Mouse (Mus musculus) kidney, embryonic 16.5 days (tissue): Measurements from ENCODE around the gene Olfr70. TPM values are rescaled to one million over a fixed set of nuclear protein-coding genes. Genes with fewer than 3 reads are reported as not detected.

Experiments used
- ATAC-seq: fragments of 200-750 bp; cut with Nextera tagmentation; 2 replicates; pipeline ENCODE4 v1.8.0; 2017; ENCODE audit warnings: moderate TSS enrichment; ENCODE audit not compliant: low FRiP score, low TSS enrichment
- H3K27ac ChIP-seq: fragments of 300-500 bp; sonication (generic); 2 replicates; pipeline ENCODE4 v1.5.1; 2014; ENCODE audit warnings: low read length
- H3K27me3 ChIP-seq: fragments of 300-500 bp; sonication (generic); 2 replicates; pipeline ENCODE4 v1.6.1; 2014; ENCODE audit warnings: low read length, control low read depth, mixed read lengths; ENCODE audit not compliant: insufficient read depth
- H3K36me3 ChIP-seq: fragments of 300-500 bp; sonication (generic); 2 replicates; pipeline ENCODE4 v1.6.1; 2014; ENCODE audit warnings: low read length, control low read depth, mixed read lengths; ENCODE audit not compliant: insufficient read depth
- H3K4me1 ChIP-seq: fragments of 300-500 bp; sonication (generic); 2 replicates; pipeline ENCODE4 v1.6.1; 2014; ENCODE audit warnings: low read length, control low read depth, mixed read lengths; ENCODE audit not compliant: insufficient read depth
- H3K4me2 ChIP-seq: fragments of 300-500 bp; sonication (generic); replicated peaks from 2 replicates; pipeline ENCODE4 v1.6.1; 2014; ENCODE audit warnings: low read depth, low read length
- H3K4me3 ChIP-seq: fragments of 300-500 bp; sonication (generic); 2 replicates; pipeline ENCODE4 v1.5.1; 2014; ENCODE audit warnings: mild to moderate bottlenecking, low read length
- H3K9ac ChIP-seq: fragments of 300-500 bp; sonication (generic); replicated peaks from 2 replicates; pipeline ENCODE4 v1.6.1; 2014; ENCODE audit warnings: low read length
- H3K9me3 ChIP-seq: fragments of 300-500 bp; sonication (generic); 2 replicates; pipeline ENCODE4 v1.6.1; 2016; ENCODE audit warnings: low read length, control low read depth
- WGBS: fragments of 180-500 bp; shearing (Covaris S2); extraction: QIAGEN DNeasy Blood & Tissue Kit; methylation state at CpG from one replicate; pipeline ENCODE4 v1.1.7; 2014; 5-methylcytosine and 5-hydroxymethylcytosine counted together
- polyA plus RNA-seq: library from polyadenylated mRNA; unstranded; fragments of >200 nt; fragmentation: Nextera tagmentation; extraction: Ambion mirVana; gene quantifications from 2 replicates; pipeline ENCODE4 v1.2.1, GENCODE M21; 2015

Gene Olfr70
- polyA plus RNA-seq, 1 experiment from 2014 or later = not detected

DNA sequence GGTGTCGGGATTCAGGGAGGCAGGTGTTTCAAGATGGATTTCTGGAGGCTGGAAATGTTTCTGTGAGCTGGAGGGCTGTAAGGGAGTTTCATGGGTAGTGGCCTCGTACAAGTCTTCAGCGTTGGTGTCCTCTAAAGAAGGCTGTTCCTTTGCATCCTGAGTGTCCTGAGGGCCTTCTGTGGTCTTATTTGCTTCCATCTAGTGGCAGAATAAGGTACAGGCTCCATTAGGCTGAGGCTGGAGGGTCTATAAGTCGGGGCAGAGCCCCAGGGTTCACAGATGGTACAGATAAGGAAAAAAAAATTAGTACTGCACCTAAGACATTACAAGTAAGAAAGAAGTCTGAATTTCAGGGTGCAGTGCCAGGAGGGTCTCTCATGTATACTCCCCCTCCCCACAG, 34.2 kb downstream of the Olfr70 start:
- Histone ChIP-seq H3K4me2 (no peak overlapping the region), H3K27ac (no peak overlapping the region), H3K9me3 (no peaks in the 10 kb centered on the region), H3K4me3 (no peak overlapping the region), H3K36me3 (no peaks in the 10 kb centered on the region), H3K9ac (no peak overlapping the region), H3K4me1 (peaks cover 11% of the 10 kb centered on the region; the same call in 1 of the 2 replicates), H3K27me3 (peaks cover 38% of the 10 kb centered on the region)
- 16% methylated on average over 4 of the region's 4 CpGs for WGBS
- no peak for ATAC-seq

GRCm38 (mm10) chr4:43657146-43657545, 43.5 kb downstream of the Olfr70 start:
- Histone ChIP-seq H3K27me3 (peaks cover 12% of the 10 kb centered on the region), H3K9me3 (no peaks in the 10 kb centered on the region), H3K4me1 (peaks cover 17% of the 10 kb centered on the region), H3K9ac (no peak overlapping the region), H3K27ac (no peak overlapping the region), H3K36me3 (no peaks in the 10 kb centered on the region), H3K4me2 (peak overlapping the region; percentile 43), H3K4me3 (peak overlapping the region; percentile 81)
- WGBS = 57% methylated on average over 4 of the region's 4 CpGs
- no peak for ATAC-seq

DNA sequence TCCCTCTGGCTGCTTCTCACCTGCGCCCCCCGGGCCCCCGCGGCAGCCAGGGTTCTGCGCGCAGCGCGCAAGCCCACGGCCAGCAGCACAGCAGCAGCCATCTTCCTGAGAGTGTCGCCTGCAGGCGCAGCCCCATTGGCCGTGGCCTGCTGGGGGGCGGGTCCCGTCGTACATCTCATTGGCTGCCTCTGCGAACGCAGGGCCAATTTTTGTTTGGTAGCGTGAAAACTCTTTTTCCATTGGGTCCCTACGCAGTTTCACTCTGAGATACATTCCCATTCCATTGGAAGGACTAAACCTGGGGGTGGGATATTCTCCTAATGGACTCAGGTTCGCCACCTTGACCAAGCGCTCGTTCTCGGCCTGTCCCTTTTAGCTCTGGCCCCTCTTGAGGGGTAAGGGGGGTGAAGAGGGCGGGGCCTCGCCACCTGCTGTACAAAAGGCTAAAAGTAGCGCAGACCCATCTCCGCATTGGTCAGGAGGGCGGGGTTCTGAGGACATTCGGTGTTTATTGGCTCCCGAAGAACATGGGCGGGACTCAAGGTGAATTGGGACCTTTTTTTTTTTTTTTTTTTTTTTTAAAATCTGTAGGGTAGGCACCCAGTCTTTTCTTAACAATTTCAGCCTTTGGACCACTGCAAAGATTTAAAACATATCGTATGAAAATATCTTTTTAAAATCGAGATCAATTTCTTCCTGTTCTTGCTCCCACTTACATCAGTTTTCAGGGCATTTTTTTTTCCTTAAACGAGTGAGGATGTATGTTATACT, 44.1 kb downstream of the Olfr70 start, which contains the start of gene Hint2:
TSS of gene Hint2 (minus strand) at position 128 of the 771 bp plus-strand sequence.
- peak within 1 kb of the TSS; percentile 94 for H3K27ac ChIP-seq
- no peaks in the 10 kb centered on the region for H3K9me3 ChIP-seq
- peak within 1 kb of the TSS; percentile 69 for H3K4me2 ChIP-seq
- H3K27me3 ChIP-seq = 0 out of 2 replicates have a peak, but pooled peaks cover 7% of the 10 kb centered on the region
- H3K36me3 ChIP-seq = no peaks in the 10 kb centered on the region
- peak within 1 kb of the TSS; percentile 81 for H3K4me3 ChIP-seq
- WGBS = under 1% methylated on average over 34 of the region's 34 CpGs
- H3K9ac ChIP-seq = peak within 1 kb of the TSS; percentile 92
- peaks cover 17% of the 10 kb centered on the region for H3K4me1 ChIP-seq
- ATAC-seq = peak; percentile 96

- ATAC-seq = peak; percentile 40; the same call in 1 of the 2 replicates
- Histone ChIP-seq H3K4me1 (peaks cover 17% of the 10 kb centered on the region), H3K4me3 (peak overlapping the region; percentile 81), H3K9me3 (no peaks in the 10 kb centered on the region), H3K9ac (peak overlapping the region; percentile 92), H3K27ac (peak overlapping the region; percentile 94), H3K36me3 (no peaks in the 10 kb centered on the region), H3K4me2 (peak overlapping the region; percentile 69), H3K27me3 (0 out of 2 replicates have a peak, but pooled peaks cover 6% of the 10 kb centered on the region)
- WGBS = 5% methylated on average over 34 of the region's 34 CpGs
Measured at GRCm38 (mm10) chr4:43655656-43656338, 44.8 kb downstream of the Olfr70 start.

- Histone ChIP-seq H3K9ac (no peak within 1 kb of the TSS), H3K27ac (no peak within 1 kb of the TSS), H3K9me3 (peaks cover 8% of the 10 kb centered on the region), H3K27me3 (no peaks in the 10 kb centered on the region), H3K4me2 (peak within 1 kb of the TSS; percentile 47), H3K36me3 (peaks cover 12% of the 10 kb centered on the region; the same call in 1 of the 2 replicates), H3K4me1 (peaks cover 17% of the 10 kb centered on the region), H3K4me3 (peak within 1 kb of the TSS; percentile 26)
- WGBS = 20% methylated on average over 24 of the region's 24 CpGs
- no peak for ATAC-seq
Measured at GRCm38 (mm10) chr4:43653161-43654015, 47.2 kb downstream of the Olfr70 start, which contains the start of gene Spag8. Gene Spag8, minus strand, starts transcription at chr4:43653594.

DNA sequence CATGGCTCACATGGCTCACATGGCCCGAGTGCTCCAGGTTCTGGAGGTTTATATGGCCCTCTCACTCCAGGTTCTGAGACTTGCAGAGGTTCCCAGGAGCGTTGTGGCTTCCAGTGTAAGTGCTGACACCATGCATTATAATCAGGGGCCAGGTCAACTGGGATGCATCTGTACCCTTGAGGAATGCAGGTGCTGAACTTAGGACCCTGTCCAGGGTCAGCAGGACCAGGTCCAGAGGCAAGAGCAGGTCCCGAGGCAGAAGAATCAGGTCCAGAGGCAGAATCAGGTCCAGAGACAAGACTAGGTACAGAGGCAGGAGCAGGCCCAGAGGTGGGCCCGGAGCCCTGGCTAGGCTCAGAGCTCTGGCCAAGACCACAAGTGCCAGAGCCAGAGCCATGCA, 47.9 kb downstream of the Olfr70 start:
- Histone ChIP-seq H3K27ac (no peak overlapping the region), H3K4me2 (no peak overlapping the region), H3K4me1 (peaks cover 17% of the 10 kb centered on the region), H3K36me3 (peaks cover 12% of the 10 kb centered on the region; the same call in 1 of the 2 replicates), H3K9ac (no peak overlapping the region), H3K9me3 (peaks cover 8% of the 10 kb centered on the region), H3K27me3 (no peaks in the 10 kb centered on the region), H3K4me3 (no peak overlapping the region)
- no peak for ATAC-seq
- whole genome bisulfite sequencing = 84% methylated on average over 4 of the region's 4 CpGs

- H3K9me3 ChIP-seq = peaks cover 8% of the 10 kb centered on the region
- peaks cover 12% of the 10 kb centered on the region; the same call in 1 of the 2 replicates for H3K36me3 ChIP-seq
- no peaks in the 10 kb centered on the region for H3K27me3 ChIP-seq
- ATAC-seq = no peak
- no peak overlapping the region for H3K4me2 ChIP-seq
- H3K4me1 ChIP-seq = peaks cover 10% of the 10 kb centered on the region; the same call in 1 of the 2 replicates
- WGBS = 94% methylated on average over 3 of the region's 3 CpGs
- H3K9ac ChIP-seq = no peak overlapping the region
- H3K4me3 ChIP-seq = no peak overlapping the region
- no peak overlapping the region for H3K27ac ChIP-seq
Measured at GRCm38 (mm10) chr4:43649783-43650182, 50.8 kb downstream of the Olfr70 start.
